Mouse (Mus musculus): ENCODE results near the gene Ankle2. TPM values are rescaled to one million over a fixed set of nuclear protein-coding genes. Genes with fewer than 3 reads are reported as not detected.

The Ankle2 gene
- polyA plus RNA-seq, 1 experiment: 7.5 TPM

GRCm38 (mm10) chr5:110222757-110223156, 8.0 kb upstream of the Ankle2 start:
- TF ChIP-seq POLR2A (IDR thresholded peaks at IDR 0.05; ENCODE audit: low read depth, low read length): no peak
- TF ChIP-seq CTCF (conservative IDR thresholded peaks at IDR 0.05; ENCODE audit: insufficient read depth, insufficient read length, low read depth, low read length): no peak
- Histone ChIP-seq H3K27me3 (replicated peaks; ENCODE audit: control insufficient read depth, insufficient read depth, low read length) (no peaks in the 10 kb centered on the region), H3K4me1 (ENCODE audit: control insufficient read depth, insufficient read depth, low read length) (no peaks in the 10 kb centered on the region), H3K4me3 (ENCODE audit: insufficient read depth, low read depth, low read length) (no peak overlapping the region), H3K36me3 (ENCODE audit: control insufficient read depth, insufficient read depth, low read length) (peaks cover 14% of the 10 kb centered on the region), H3K27ac (ENCODE audit: insufficient read depth, low read depth, low read length) (no peak overlapping the region)
- no peak for DNase-seq
- 82% methylated on average over 6 of the region's 6 CpGs for WGBS

GRCm38 (mm10) chr5:110225056-110225455, 5.7 kb upstream of the Ankle2 start:
- Histone ChIP-seq H3K4me3 (ENCODE audit: insufficient read depth, low read depth, low read length) (no peak overlapping the region), H3K36me3 (ENCODE audit: control insufficient read depth, insufficient read depth, low read length) (peaks cover 10% of the 10 kb centered on the region), H3K4me1 (ENCODE audit: control insufficient read depth, insufficient read depth, low read length) (no peaks in the 10 kb centered on the region), H3K27me3 (replicated peaks; ENCODE audit: control insufficient read depth, insufficient read depth, low read length) (no peaks in the 10 kb centered on the region), H3K27ac (ENCODE audit: insufficient read depth, low read depth, low read length) (no peak overlapping the region)
- no peak for TF ChIP-seq POLR2A (IDR thresholded peaks at IDR 0.05; ENCODE audit: low read depth, low read length)
- TF ChIP-seq CTCF (conservative IDR thresholded peaks at IDR 0.05; ENCODE audit: insufficient read depth, insufficient read length, low read depth, low read length): no peak
- 85% methylated on average over 3 of the region's 3 CpGs for WGBS
- no peak for DNase-seq

DNA sequence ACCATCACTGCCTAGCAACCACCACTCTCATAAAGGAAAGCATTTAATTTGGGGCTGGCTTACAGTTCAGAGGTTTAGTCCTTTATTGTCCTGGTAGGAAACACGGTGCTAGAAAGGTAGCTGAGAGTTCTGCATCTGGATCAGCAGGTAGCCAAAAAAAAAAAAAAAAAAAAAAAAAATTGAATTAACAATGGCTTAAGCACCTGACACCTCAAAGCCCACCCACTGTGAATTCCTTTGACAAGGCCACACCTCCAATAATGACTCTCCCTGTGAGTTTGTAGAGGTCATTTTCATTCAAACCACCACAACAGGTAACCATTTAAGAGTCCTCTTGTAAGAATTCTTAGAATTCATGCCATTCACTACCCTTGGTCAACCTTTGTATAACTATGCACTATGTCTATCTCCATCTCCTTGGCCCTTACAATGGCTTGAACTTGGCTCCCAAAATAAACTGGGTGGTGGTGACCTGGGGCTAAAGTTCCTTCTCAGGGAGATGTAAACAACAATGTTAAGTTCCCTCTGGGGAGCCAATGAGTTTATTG, 3.4 kb upstream of the Ankle2 start:
- Histone ChIP-seq H3K36me3 (ENCODE audit: control insufficient read depth, insufficient read depth, low read length) (peaks cover 6% of the 10 kb centered on the region), H3K27me3 (replicated peaks; ENCODE audit: control insufficient read depth, insufficient read depth, low read length) (no peaks in the 10 kb centered on the region), H3K27ac (ENCODE audit: insufficient read depth, low read depth, low read length) (no peak overlapping the region), H3K4me1 (ENCODE audit: control insufficient read depth, insufficient read depth, low read length) (no peaks in the 10 kb centered on the region), H3K4me3 (ENCODE audit: insufficient read depth, low read depth, low read length) (no peak overlapping the region)
- TF ChIP-seq CTCF (conservative IDR thresholded peaks at IDR 0.05; ENCODE audit: insufficient read depth, insufficient read length, low read depth, low read length) (no peak), POLR2A (IDR thresholded peaks at IDR 0.05; ENCODE audit: low read depth, low read length) (no peak)
- DNase-seq: no peak
- 43% methylated on average over 1 of the region's 1 CpGs for WGBS

DNA sequence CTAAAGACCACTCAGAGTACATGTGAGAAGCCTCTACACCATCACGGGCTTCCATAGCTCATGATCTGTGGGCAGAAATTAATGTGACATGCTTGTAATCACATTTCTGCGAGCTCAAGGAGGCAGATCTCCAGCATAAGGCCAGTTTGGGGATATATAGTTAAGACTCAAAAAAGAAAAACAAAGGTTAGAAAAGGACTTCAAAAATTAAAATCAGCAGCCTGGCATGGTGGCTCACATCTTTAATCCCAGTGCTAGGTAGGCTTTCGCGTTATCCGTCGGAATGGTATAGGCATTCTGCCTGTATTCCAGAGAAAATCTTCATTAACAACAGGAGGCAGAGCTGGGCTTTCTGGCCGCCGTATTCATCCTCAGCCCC, 414 bp upstream of the Ankle2 start:
- no peaks in the 10 kb centered on the region for H3K4me1 ChIP-seq (ENCODE audit: control insufficient read depth, insufficient read depth, low read length)
- no peak for TF ChIP-seq CTCF (conservative IDR thresholded peaks at IDR 0.05; ENCODE audit: insufficient read depth, insufficient read length, low read depth, low read length)
- TF ChIP-seq POLR2A (IDR thresholded peaks at IDR 0.05; ENCODE audit: low read depth, low read length): no peak
- 1% methylated on average over 8 of the region's 8 CpGs for WGBS
- no peaks in the 10 kb centered on the region for H3K27me3 ChIP-seq (replicated peaks; ENCODE audit: control insufficient read depth, insufficient read depth, low read length)
- H3K4me3 ChIP-seq (ENCODE audit: insufficient read depth, low read depth, low read length): peak overlapping the region; percentile 98
- no peak for DNase-seq
- H3K36me3 ChIP-seq (ENCODE audit: control insufficient read depth, insufficient read depth, low read length): no peaks in the 10 kb centered on the region; the same call in 1 of the 2 replicates
- H3K27ac ChIP-seq (ENCODE audit: insufficient read depth, low read depth, low read length): peak overlapping the region; percentile 79

- peak; percentile 7 for DNase-seq
- H3K36me3 ChIP-seq (ENCODE audit: control insufficient read depth, insufficient read depth, low read length): no peaks in the 10 kb centered on the region; the same call in 1 of the 2 replicates
- no peaks in the 10 kb centered on the region for H3K27me3 ChIP-seq (replicated peaks; ENCODE audit: control insufficient read depth, insufficient read depth, low read length)
- peak overlapping the region; percentile 19; the same call in 1 of the 2 replicates for H3K4me3 ChIP-seq (ENCODE audit: insufficient read depth, low read depth, low read length)
- TF ChIP-seq POLR2A (IDR thresholded peaks at IDR 0.05; ENCODE audit: low read depth, low read length) (no peak), CTCF (conservative IDR thresholded peaks at IDR 0.05; ENCODE audit: insufficient read depth, insufficient read length, low read depth, low read length) (no peak)
- no peaks in the 10 kb centered on the region for H3K4me1 ChIP-seq (ENCODE audit: control insufficient read depth, insufficient read depth, low read length)
- 31% methylated on average over 13 of the region's 13 CpGs for WGBS
- no peak overlapping the region for H3K27ac ChIP-seq (ENCODE audit: insufficient read depth, low read depth, low read length)
These were observed 834 bp downstream of the Ankle2 start for GRCm38 (mm10) chr5:110231638-110232037.

DNA sequence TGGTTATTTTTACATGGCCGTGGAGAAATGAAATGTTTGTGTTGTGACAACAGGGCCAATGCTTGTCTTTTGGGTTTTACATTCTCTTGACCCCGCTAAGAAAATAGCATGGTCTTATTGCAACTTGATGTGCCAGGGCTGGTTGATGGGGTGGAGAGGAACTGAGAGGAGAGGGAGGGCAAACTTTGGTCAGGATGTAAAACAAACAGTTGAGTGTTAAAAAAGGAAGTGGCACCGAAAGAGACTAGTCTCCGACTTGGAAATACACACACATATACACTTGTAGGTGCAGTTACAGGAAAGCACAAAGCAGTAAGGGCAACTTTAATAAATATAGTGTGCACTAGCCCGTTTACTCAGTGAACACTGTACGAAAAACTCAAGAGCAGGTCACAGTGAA, 1.5 kb downstream of the Ankle2 start:
- H3K36me3 ChIP-seq (ENCODE audit: control insufficient read depth, insufficient read depth, low read length): no peaks in the 10 kb centered on the region; the same call in 1 of the 2 replicates
- H3K4me3 ChIP-seq (ENCODE audit: insufficient read depth, low read depth, low read length): no peak overlapping the region
- no peak for DNase-seq
- no peak overlapping the region for H3K27ac ChIP-seq (ENCODE audit: insufficient read depth, low read depth, low read length)
- H3K27me3 ChIP-seq (replicated peaks; ENCODE audit: control insufficient read depth, insufficient read depth, low read length): no peaks in the 10 kb centered on the region
- no peaks in the 10 kb centered on the region for H3K4me1 ChIP-seq (ENCODE audit: control insufficient read depth, insufficient read depth, low read length)
- 60% methylated on average over 6 of the region's 6 CpGs for WGBS
- TF ChIP-seq POLR2A (IDR thresholded peaks at IDR 0.05; ENCODE audit: low read depth, low read length) (no peak), CTCF (conservative IDR thresholded peaks at IDR 0.05; ENCODE audit: insufficient read depth, insufficient read length, low read depth, low read length) (no peak)

DNA sequence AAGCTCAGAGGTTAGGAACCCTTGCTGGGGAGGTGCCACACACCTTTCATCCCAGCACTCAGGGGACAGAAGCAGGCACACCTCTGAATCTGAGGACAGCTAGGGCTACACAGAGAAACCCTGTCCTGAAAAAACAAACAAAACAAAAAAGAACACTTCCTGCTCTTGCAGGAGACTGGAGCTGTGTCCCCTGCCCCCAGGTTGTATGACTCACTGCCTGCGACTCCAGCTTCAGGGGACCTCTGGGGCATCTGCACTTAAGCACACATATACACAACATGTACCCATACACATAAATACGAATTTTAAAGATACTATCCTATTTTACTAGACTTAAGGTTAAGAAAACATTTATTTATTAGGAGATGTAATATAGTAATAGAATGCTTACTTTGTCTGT, 13.3 kb downstream of the Ankle2 start:
- H3K36me3 ChIP-seq (ENCODE audit: control insufficient read depth, insufficient read depth, low read length): peaks cover 12% of the 10 kb centered on the region
- no peak overlapping the region for H3K4me3 ChIP-seq (ENCODE audit: insufficient read depth, low read depth, low read length)
- no peaks in the 10 kb centered on the region for H3K27me3 ChIP-seq (replicated peaks; ENCODE audit: control insufficient read depth, insufficient read depth, low read length)
- TF ChIP-seq POLR2A (IDR thresholded peaks at IDR 0.05; ENCODE audit: low read depth, low read length): no peak
- no peak for TF ChIP-seq CTCF (conservative IDR thresholded peaks at IDR 0.05; ENCODE audit: insufficient read depth, insufficient read length, low read depth, low read length)
- DNase-seq: no peak
- no peak overlapping the region for H3K27ac ChIP-seq (ENCODE audit: insufficient read depth, low read depth, low read length)
- no peaks in the 10 kb centered on the region for H3K4me1 ChIP-seq (ENCODE audit: control insufficient read depth, insufficient read depth, low read length)
- WGBS: 83% methylated on average over 2 of the region's 2 CpGs

Measured in kidney, adult 2 months (tissue).